7 mouse cellular contexts compared by ENCODE assay signal in the genomic region with DNA sequence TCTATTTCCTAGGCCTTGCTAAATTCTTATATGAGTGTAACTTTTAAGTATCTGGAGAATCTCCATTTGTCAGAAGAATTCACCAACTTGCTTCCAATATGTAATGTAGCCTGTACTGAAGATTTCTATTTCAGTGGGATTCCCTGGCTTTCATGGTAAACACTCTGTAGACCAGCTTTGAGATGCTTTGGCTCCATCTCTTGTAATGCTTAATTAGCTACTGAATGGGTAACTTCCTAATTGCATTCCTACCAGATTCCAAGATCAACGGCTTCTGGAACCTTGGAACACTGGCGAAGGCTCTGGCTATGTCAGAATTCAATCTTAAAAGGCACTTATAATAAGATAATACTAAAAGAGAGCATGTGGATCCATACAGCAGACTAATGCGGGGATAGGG. TPM values are rescaled to one million over a fixed set of nuclear protein-coding genes. Genes with fewer than 3 reads are reported as not detected.
DNase-seq lines count a peak whose midpoint lies in the region; ATAC-seq and TF ChIP-seq lines count a peak whose summit lies in the region.
"Not testable (repeated sequence)": the region's sequence is repeated elsewhere in the genome, so short reads cannot be mapped to it uniquely, and the experiment has no call there.

No protein-coding gene starts in this region.

- not testable (repeated sequence) for H3K4me1 ChIP-seq in ES-Bruce4 (ENCODE audit: control insufficient read depth, insufficient read depth, low read length); kidney, embryonic 15.5 days; kidney, embryonic 16.5 days (ENCODE audit: insufficient read depth, low read length)
- peaks cover 10 to 12% of the 10 kb centered on the region in 2 experiments for H3K4me1 ChIP-seq in ES-E14 (ENCODE audit: control insufficient read depth in 2 of 2, insufficient read depth in 2 of 2, low read length in 2 of 2, poor library complexity in 1 of 2)

- peak overlapping the region; percentile 72; the same call in 1 of the 2 replicates for H3K27ac ChIP-seq in ES-Bruce4 (ENCODE audit: insufficient read depth, low read length)
- H3K27ac ChIP-seq in ES-E14 (ENCODE audit: insufficient read depth, low read depth, low read length, poor library complexity, severe bottlenecking), result peak overlapping the region; percentile 63; the same call in 1 of the 2 replicates
- H3K27ac ChIP-seq in kidney, embryonic 15.5 days, result peak overlapping the region; percentile 54
- H3K27ac ChIP-seq in kidney, embryonic 16.5 days (ENCODE audit: low read length), result peak overlapping the region; percentile 16

- TF ChIP-seq EP300 in ES-Bruce4 (IDR thresholded peaks at IDR 0.05; ENCODE audit: insufficient read depth, low read depth, low read length), result not testable (repeated sequence)

- H3K4me3 ChIP-seq in ES-Bruce4 (ENCODE audit: low read depth, low read length); ES-E14 (ENCODE audit: insufficient read depth in 1 of 2, low read depth in 1 of 2, low read length in 2 of 2, poor library complexity in 1 of 2, severe bottlenecking in 1 of 2); kidney, embryonic 15.5 days (replicated peaks); kidney, embryonic 16.5 days (ENCODE audit: low read length): not testable (repeated sequence)

- TF ChIP-seq CTCF in ES-Bruce4 (IDR thresholded peaks at IDR 0.05; ENCODE audit: low read depth, low read length), result not testable (repeated sequence)

- not testable (repeated sequence) for ATAC-seq in kidney, embryonic 15.5 days (replicated peaks; ENCODE audit: low FRiP score); kidney, embryonic 16.5 days (ENCODE audit: low FRiP score, low TSS enrichment)

- WGBS in kidney, embryonic 15.5 days, result 63% methylated on average over 3 of the region's 3 CpGs
- WGBS in kidney, embryonic 16.5 days, result 63% methylated on average over 3 of the region's 3 CpGs

- DNase-seq in ES-CJ7 (ENCODE audit: low read depth, low spot score), result peak; percentile 57
- not testable (repeated sequence) for DNase-seq in ES-E14 (ENCODE audit: low read depth, low spot score)
- peak; percentile 84 for DNase-seq in R1 (ENCODE audit: low read depth, low spot score)
- DNase-seq in ZHBTc4 (ENCODE audit: low read depth, low spot score), result peak; percentile 56

- H3K4me2 ChIP-seq in kidney, embryonic 15.5 days; kidney, embryonic 16.5 days (replicated peaks; ENCODE audit: low read depth, low read length): not testable (repeated sequence)

- H3K9ac ChIP-seq in ES-Bruce4 (ENCODE audit: low read depth, poor library complexity, severe bottlenecking), result 0 out of 2 replicates have a peak overlapping the region, but pooled peaks have one; percentile 16
- not testable (repeated sequence) for H3K9ac ChIP-seq in ES-E14 (ENCODE audit: insufficient read depth, low read depth, low read length, poor library complexity, severe bottlenecking); kidney, embryonic 15.5 days; kidney, embryonic 16.5 days (replicated peaks; ENCODE audit: low read length)

- in situ Hi-C loops in ES-E14 (cut with MboI; ENCODE audit: low sequenced_read_pairs in 2 of 2, unreplicated experiment in 2 of 2), result not testable (repeated sequence)

- not testable (repeated sequence) for TF ChIP-seq POLR2A in ES-Bruce4 (IDR thresholded peaks at IDR 0.05; ENCODE audit: insufficient read depth, low read length)

- H3K36me3 ChIP-seq in ES-Bruce4 (ENCODE audit: control insufficient read depth, insufficient read depth, low read length, poor library complexity, severe bottlenecking); ES-E14 (ENCODE audit: control insufficient read depth, insufficient read depth, low read length, poor library complexity, severe bottlenecking); kidney, embryonic 15.5 days; kidney, embryonic 16.5 days (ENCODE audit: insufficient read depth, low read length): not testable (repeated sequence)

- H3K27me3 ChIP-seq in ES-Bruce4 (ENCODE audit: control insufficient read depth, insufficient read depth, low read length, poor library complexity, severe bottlenecking); kidney, embryonic 15.5 days; kidney, embryonic 16.5 days (ENCODE audit: insufficient read depth, low read length): not testable (repeated sequence)

- not testable (repeated sequence) for H3K9me3 ChIP-seq in ES-Bruce4 (replicated peaks; ENCODE audit: control insufficient read depth, insufficient read depth, low read length, poor library complexity, severe bottlenecking); ES-E14 (ENCODE audit: control insufficient read depth, insufficient read depth, low read depth, low read length); kidney, embryonic 15.5 days (replicated peaks); kidney, embryonic 16.5 days (ENCODE audit: low read length)

RNA-seq across cellular contexts. Expression of gene Actr2, which starts 22.2 kb away (rescaled TPM):
- polyA plus RNA-seq in ES-Bruce4 (2011; ENCODE audit: insufficient read depth, insufficient read length, low read depth, missing spikeins), result 315 and 353 TPM in 2 replicates
- 70.3 and 107 TPM in 2 replicates for total RNA-seq in ES-E14 (2012; rRNA removed)
- 125 and 146 TPM in 2 replicates for polyA plus RNA-seq in kidney, embryonic 15.5 days (2015; fragmentation: Nextera tagmentation; extraction: Ambion mirVana)
- polyA plus RNA-seq in kidney, embryonic 16.5 days (2015; fragmentation: Nextera tagmentation; extraction: Ambion mirVana), result 109 and 116 TPM in 2 replicates

Comparison
In these comparisons a context has a peak if more than half of its experiments do, and no peak if none do; other contexts are left out.
1. H3K27ac ChIP-seq: peak in every context shown above with its lines; median percentile 72 in ES-Bruce4; 63 in ES-E14; 54 in kidney, embryonic 15.5 days; 16 in kidney, embryonic 16.5 days.